Mouse (Mus musculus) brain, embryonic 18.5 days (tissue): ENCODE data around the gene Trcg1.
"Not testable (repeated sequence)": the region's sequence is repeated elsewhere in the genome, so short reads cannot be mapped to it uniquely, and the experiment has no call there.

Experiments
- DNase-seq: peaks from one replicate; pipeline ENCODE4 v3.0.0-alpha.2; 2012; ENCODE audit warnings: low read depth, low spot score

Trcg1 gene

GRCm38 (mm10) chr9:57236256-57236655 is at the start of gene Trcg1:
Trcg1 (plus strand) TSS chr9:57236556.
- no peak for DNase-seq

- no peak for DNase-seq
Measured at GRCm38 (mm10) chr9:57196708-57197107, 39.6 kb upstream of the Trcg1 start.

- DNase-seq: no peak
Measured at GRCm38 (mm10) chr9:57197414-57197813, 38.9 kb upstream of the Trcg1 start.

GRCm38 (mm10) chr9:57202981-57203380 is 33.4 kb upstream of the Trcg1 start:
- no peak for DNase-seq

- DNase-seq: not testable (repeated sequence)
Measured at GRCm38 (mm10) chr9:57203571-57203970, 32.8 kb upstream of the Trcg1 start.

GRCm38 (mm10) chr9:57206896-57207295 is 29.5 kb upstream of the Trcg1 start:
- no peak for DNase-seq

- DNase-seq: peak; percentile 2
Measured at GRCm38 (mm10) chr9:57209316-57209715, 27.0 kb upstream of the Trcg1 start.

GRCm38 (mm10) chr9:57212448-57213222 is 23.7 kb upstream of the Trcg1 start:
- no peak for DNase-seq

- DNase-seq: no peak
Measured at GRCm38 (mm10) chr9:57214500-57214899, 21.9 kb upstream of the Trcg1 start.

- no peak for DNase-seq
Measured at GRCm38 (mm10) chr9:57217220-57217619, 19.1 kb upstream of the Trcg1 start.

- no peak for DNase-seq
Measured at GRCm38 (mm10) chr9:57218776-57219175, 17.6 kb upstream of the Trcg1 start.

- no peak for DNase-seq
Measured at GRCm38 (mm10) chr9:57219511-57219910, 16.8 kb upstream of the Trcg1 start.

GRCm38 (mm10) chr9:57220356-57220755 is 16.0 kb upstream of the Trcg1 start:
- DNase-seq: peak; percentile 10

- DNase-seq: no peak
Measured at GRCm38 (mm10) chr9:57223341-57223740, 13.0 kb upstream of the Trcg1 start.

GRCm38 (mm10) chr9:57225780-57226627 is 10.4 kb upstream of the Trcg1 start:
- no peak for DNase-seq

- DNase-seq: not testable (repeated sequence)
Measured at GRCm38 (mm10) chr9:57226628-57227122, 9.7 kb upstream of the Trcg1 start.

- DNase-seq: no peak
Measured at GRCm38 (mm10) chr9:57227203-57227602, 9.2 kb upstream of the Trcg1 start.

GRCm38 (mm10) chr9:57228186-57228585 is 8.2 kb upstream of the Trcg1 start:
- DNase-seq: no peak

- no peak for DNase-seq
Measured at GRCm38 (mm10) chr9:57229726-57230125, 6.6 kb upstream of the Trcg1 start.

GRCm38 (mm10) chr9:57230146-57230783 is 6.1 kb upstream of the Trcg1 start:
- no peak for DNase-seq

GRCm38 (mm10) chr9:57231536-57232255 is 4.7 kb upstream of the Trcg1 start:
- no peak for DNase-seq
